Mouse (Mus musculus) olfactory bulb, adult 2 months (tissue): ENCODE data around the gene Cdk16.

Experiments used
- CTCF ChIP-seq: fragments of 200-500 bp; IDR thresholded peaks from 2 replicates; pipeline ENCODE4 v1.5.1; 2012; ENCODE audit warnings: low read depth, mild to moderate bottlenecking, low read length, moderate library complexity; ENCODE audit not compliant: insufficient read depth
- POLR2A ChIP-seq: fragments of 200-500 bp; IDR thresholded peaks from 2 replicates; pipeline ENCODE4 v1.6.1; 2012; ENCODE audit warnings: mild to moderate bottlenecking, low read depth, low read length, moderate library complexity; ENCODE audit not compliant: insufficient read depth

GRCm38 (mm10) chrX:20662317-20662715 lies 25.4 kb upstream of the Cdk16 start:
- TF ChIP-seq CTCF, result no peak
- TF ChIP-seq POLR2A, result no peak
